Mouse (Mus musculus) myocyte (in vitro differentiated cells): ENCODE measurements around the gene Pkp1.

ENCODE experiments used
- MYOG ChIP-seq, 3 experiments: IDR thresholded peaks; one replicate each; pipeline ENCODE4 v1.6.1; 2011; ENCODE audit warnings: control low read depth in 2 of 3, low read depth in 2 of 3, mild to moderate bottlenecking in 2 of 3; ENCODE audit not compliant: insufficient read length in 2 of 3, control insufficient read depth in 1 of 3, insufficient read depth in 1 of 3
- POLR2AphosphoS2 ChIP-seq: IDR thresholded peaks from one replicate; pipeline ENCODE4 v1.6.1; 2011; ENCODE audit warnings: low read depth, control low read depth; ENCODE audit not compliant: insufficient read length
- USF1 ChIP-seq: IDR thresholded peaks from one replicate; pipeline ENCODE4 v1.6.1; 2011; ENCODE audit warnings: low read depth, mild to moderate bottlenecking, control low read depth, moderate library complexity

DNA sequence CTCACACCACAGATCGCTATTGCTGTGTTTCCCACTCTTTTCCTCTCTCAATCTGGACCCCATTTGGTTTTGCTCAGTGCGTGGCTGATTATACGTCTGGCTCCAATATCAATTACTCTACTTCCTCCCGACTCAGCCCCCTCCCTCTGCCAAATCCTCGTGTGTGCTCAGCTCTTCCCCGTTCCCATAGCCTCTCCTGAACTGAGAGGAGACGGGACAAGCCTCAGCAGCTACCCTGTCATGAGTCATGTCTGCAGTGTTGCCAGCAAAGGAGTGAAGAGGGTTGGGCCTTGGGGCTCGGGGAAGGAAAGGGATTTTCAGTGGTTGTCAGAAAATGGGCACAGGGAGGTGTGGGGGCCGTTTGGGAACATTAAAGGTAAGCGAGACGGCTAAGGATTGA lies 12.3 kb downstream of the Pkp1 start:
- peak; percentile 12 for TF ChIP-seq POLR2AphosphoS2
- no peak for TF ChIP-seq USF1
- no peak for TF ChIP-seq MYOG (IDR thresholded peaks at IDR 0.05; ENCODE audit: control insufficient read depth in 1 of 3, insufficient read depth in 1 of 3, insufficient read length in 2 of 3, low read depth in 2 of 3)
